Mouse (Mus musculus) lung, embryonic 15.5 days (tissue): ENCODE data around the gene Nat8f1. TPM values are rescaled to one million over a fixed set of nuclear protein-coding genes. Genes with fewer than 3 reads are reported as not detected.
"Not testable (repeated sequence)": the region's sequence is repeated elsewhere in the genome, so short reads cannot be mapped to it uniquely, and the experiment has no call there.

ENCODE experiments used
- ATAC-seq: fragments of 200-750 bp; cut with Nextera tagmentation; 2 replicates; pipeline ENCODE4 v1.8.0; 2017; ENCODE audit warnings: moderate number of reproducible peaks, borderline replicate concordance; ENCODE audit not compliant: low FRiP score, low TSS enrichment; ENCODE audit errors: extremely low read depth
- H3K27ac ChIP-seq: fragments of 300-500 bp; sonication (generic); 2 replicates; pipeline ENCODE4 v1.5.1; 2015; ENCODE audit warnings: moderate library complexity, mild to moderate bottlenecking, inconsistent platforms
- H3K27me3 ChIP-seq: fragments of 300-500 bp; sonication (generic); 2 replicates; pipeline ENCODE4 v1.6.1; 2015; ENCODE audit warnings: inconsistent platforms
- H3K36me3 ChIP-seq: fragments of 300-500 bp; sonication (generic); 2 replicates; pipeline ENCODE4 v1.6.1; 2015; ENCODE audit warnings: inconsistent platforms
- H3K4me1 ChIP-seq: fragments of 300-500 bp; sonication (generic); 2 replicates; pipeline ENCODE4 v1.6.1; 2015; ENCODE audit warnings: inconsistent platforms
- H3K4me2 ChIP-seq: fragments of 300-500 bp; sonication (generic); 2 replicates; pipeline ENCODE4 v1.6.1; 2015; ENCODE audit warnings: inconsistent platforms, mild to moderate bottlenecking, moderate library complexity
- H3K4me3 ChIP-seq: fragments of 300-500 bp; sonication (generic); 2 replicates; pipeline ENCODE4 v1.5.1; 2015; ENCODE audit warnings: mild to moderate bottlenecking, inconsistent platforms
- H3K9ac ChIP-seq: fragments of 300-500 bp; sonication (generic); 2 replicates; pipeline ENCODE4 v1.6.1; 2015; ENCODE audit warnings: inconsistent platforms
- H3K9me3 ChIP-seq: fragments of 300-500 bp; sonication (generic); 2 replicates; pipeline ENCODE4 v1.6.1; 2016; ENCODE audit warnings: inconsistent platforms
- WGBS: fragments of 180-500 bp; shearing (Covaris S2); methylation state at CpG from one replicate; pipeline ENCODE4 v1.1.7; 2015; 5-methylcytosine and 5-hydroxymethylcytosine counted together
- polyA plus RNA-seq: library from polyadenylated mRNA; unstranded; fragments of >200 nt; fragmentation: Nextera tagmentation; extraction: Ambion mirVana; gene quantifications from 2 replicates; pipeline ENCODE4 v1.2.1, GENCODE M21; 2015

Gene Nat8f1
- polyA plus RNA-seq: 4.6 and 6.0 TPM in 2 replicates

GRCm38 (mm10) chr6:85915539-85916513 lies at the start of gene Nat8f1:
TSS of gene Nat8f1 (minus strand) at chr6:85915687.
- peak; percentile 95 for ATAC-seq
- WGBS: 1% methylated on average over 61 of the region's 61 CpGs

GRCm38 (mm10) chr6:85961101-85962091 lies 45.9 kb upstream of the Nat8f1 start, which contains the start of gene Dusp11:
TSS of gene Dusp11 (minus strand) at chr6:85961667.
- peak within 1 kb of the TSS; percentile 76 for H3K4me2 ChIP-seq
- WGBS: under 1% methylated on average over 69 of the region's 70 CpGs
- peak; percentile 97 for ATAC-seq

More at GRCm38 (mm10) chr6:85915539-85916513, at the start of gene Nat8f1:
- H3K27me3 ChIP-seq, H3K9me3 ChIP-seq, H3K36me3 ChIP-seq: not testable (repeated sequence)
- Histone ChIP-seq H3K4me3 (peak within 1 kb of the TSS; percentile 66), H3K4me1 (peaks cover 12% of the 10 kb centered on the region), H3K9ac (peak within 1 kb of the TSS; percentile 74), H3K27ac (peak within 1 kb of the TSS; percentile 94), H3K4me2 (peak within 1 kb of the TSS; percentile 80)

GRCm38 (mm10) chr6:85957581-85957980 lies 42.1 kb upstream of the Nat8f1 start:
- Histone ChIP-seq H3K9me3 (no peaks in the 10 kb centered on the region), H3K4me1 (peaks cover 8% of the 10 kb centered on the region; the same call in 1 of the 2 replicates)

More at GRCm38 (mm10) chr6:85961101-85962091, 45.9 kb upstream of the Nat8f1 start, which contains the start of gene Dusp11:
- H3K27ac ChIP-seq: peak within 1 kb of the TSS; percentile 100
- H3K36me3 ChIP-seq: peaks cover 18% of the 10 kb centered on the region
- H3K27me3 ChIP-seq: no peaks in the 10 kb centered on the region
- peak within 1 kb of the TSS; percentile 89 for H3K9ac ChIP-seq
- peaks cover 13% of the 10 kb centered on the region for H3K4me1 ChIP-seq
- peak within 1 kb of the TSS; percentile 81 for H3K4me3 ChIP-seq
- no peaks in the 10 kb centered on the region for H3K9me3 ChIP-seq

GRCm38 (mm10) chr6:85948549-85948948 lies 33.1 kb upstream of the Nat8f1 start:
- Histone ChIP-seq H3K27ac (no peak overlapping the region), H3K36me3 (peaks cover 91% of the 10 kb centered on the region), H3K4me1 (no peaks in the 10 kb centered on the region), H3K9me3 (no peaks in the 10 kb centered on the region), H3K4me3 (no peak overlapping the region), H3K9ac (no peak overlapping the region), H3K4me2 (no peak overlapping the region), H3K27me3 (no peaks in the 10 kb centered on the region)
- WGBS: 85% methylated on average over 6 of the region's 6 CpGs
- no peak for ATAC-seq

More at GRCm38 (mm10) chr6:85957581-85957980, 42.1 kb upstream of the Nat8f1 start:
- WGBS: 68% methylated on average over 3 of the region's 3 CpGs
- Histone ChIP-seq H3K9ac (no peak overlapping the region), H3K4me2 (no peak overlapping the region), H3K4me3 (no peak overlapping the region), H3K36me3 (peaks cover 51% of the 10 kb centered on the region), H3K27ac (no peak overlapping the region), H3K27me3 (no peaks in the 10 kb centered on the region)
- ATAC-seq: no peak

- H3K36me3 ChIP-seq: peaks cover 52% of the 10 kb centered on the region
These were observed 27.0 kb upstream of the Nat8f1 start for GRCm38 (mm10) chr6:85942469-85942868.

GRCm38 (mm10) chr6:85938701-85939100 lies 23.2 kb upstream of the Nat8f1 start:
- Histone ChIP-seq H3K4me1 (0 out of 2 replicates have a peak, but pooled peaks cover 6% of the 10 kb centered on the region), H3K27ac (no peak overlapping the region), H3K9me3 (no peaks in the 10 kb centered on the region), H3K36me3 (peaks cover 15% of the 10 kb centered on the region), H3K4me2 (no peak overlapping the region), H3K9ac (no peak overlapping the region), H3K27me3 (no peaks in the 10 kb centered on the region), H3K4me3 (no peak overlapping the region)
- ATAC-seq: no peak
- 64% methylated on average over 10 of the region's 10 CpGs for WGBS

More at GRCm38 (mm10) chr6:85942469-85942868, 27.0 kb upstream of the Nat8f1 start:
- Histone ChIP-seq H3K27me3 (no peaks in the 10 kb centered on the region), H3K4me2 (no peak overlapping the region), H3K27ac (no peak overlapping the region), H3K4me3 (no peak overlapping the region), H3K9ac (no peak overlapping the region), H3K4me1 (no peaks in the 10 kb centered on the region), H3K9me3 (no peaks in the 10 kb centered on the region)
- 91% methylated on average over 3 of the region's 3 CpGs for WGBS
- ATAC-seq: no peak

GRCm38 (mm10) chr6:85936508-85937465 lies 21.3 kb upstream of the Nat8f1 start:
- Histone ChIP-seq H3K4me3 (peak overlapping the region; percentile 54), H3K4me2 (peak overlapping the region; percentile 74), H3K9ac (peak overlapping the region; percentile 54), H3K27ac (peak overlapping the region; percentile 85)
- not testable (repeated sequence) for H3K27me3 ChIP-seq, H3K9me3 ChIP-seq, H3K36me3 ChIP-seq, H3K4me1 ChIP-seq
- peak; percentile 95 for ATAC-seq
- WGBS: 1% methylated on average over 50 of the region's 50 CpGs

- Histone ChIP-seq H3K9ac (no peak overlapping the region), H3K4me3 (no peak overlapping the region), H3K9me3 (no peaks in the 10 kb centered on the region), H3K36me3 (no peaks in the 10 kb centered on the region), H3K27ac (no peak overlapping the region), H3K27me3 (no peaks in the 10 kb centered on the region), H3K4me1 (0 out of 2 replicates have a peak, but pooled peaks cover 6% of the 10 kb centered on the region), H3K4me2 (no peak overlapping the region)
- 64% methylated on average over 3 of the region's 3 CpGs for WGBS
- no peak for ATAC-seq
These were observed 20.2 kb upstream of the Nat8f1 start for GRCm38 (mm10) chr6:85935646-85936045.

GRCm38 (mm10) chr6:85934047-85934446 lies 18.6 kb upstream of the Nat8f1 start:
- H3K4me3 ChIP-seq: no peak overlapping the region
- no peak overlapping the region for H3K4me2 ChIP-seq
- no peaks in the 10 kb centered on the region for H3K27me3 ChIP-seq
- 0 out of 2 replicates have a peak, but pooled peaks cover 6% of the 10 kb centered on the region for H3K4me1 ChIP-seq
- no peak for ATAC-seq
- H3K36me3 ChIP-seq: peaks cover 11% of the 10 kb centered on the region
- H3K9ac ChIP-seq: no peak overlapping the region
- WGBS: 74% methylated on average over 8 of the region's 8 CpGs
- no peak overlapping the region for H3K27ac ChIP-seq
- no peaks in the 10 kb centered on the region for H3K9me3 ChIP-seq

GRCm38 (mm10) chr6:85929312-85929711 lies 13.8 kb upstream of the Nat8f1 start:
- Histone ChIP-seq H3K4me3 (no peak overlapping the region), H3K36me3 (peaks cover 50% of the 10 kb centered on the region), H3K4me1 (no peaks in the 10 kb centered on the region), H3K4me2 (no peak overlapping the region), H3K9ac (no peak overlapping the region), H3K27ac (no peak overlapping the region), H3K27me3 (no peaks in the 10 kb centered on the region), H3K9me3 (no peaks in the 10 kb centered on the region)
- WGBS: 61% methylated on average over 1 of the region's 1 CpGs
- ATAC-seq: no peak
